Mouse (Mus musculus): ENCODE measurements at regions not wholly inside any gene's neighbourhood (a gene's known extent, or its start where the extent isn't known, plus 50 kb on each side); places are given as distances from the start of the nearest gene placed in this dataset.

- H3K36me3 ChIP-seq, result no peaks in the 10 kb centered on the region
- no peak for ATAC-seq (ENCODE audit: insufficient number of reproducible peaks, insufficient read depth, low FRiP score, low TSS enrichment, low read depth)
- no peaks in the 10 kb centered on the region for H3K27me3 ChIP-seq
- no peaks in the 10 kb centered on the region for H3K4me1 ChIP-seq
- H3K4me2 ChIP-seq, result no peak overlapping the region
- WGBS, result 77% methylated on average over 3 of the region's 3 CpGs
- H3K9me3 ChIP-seq, result no peaks in the 10 kb centered on the region
- H3K4me3 ChIP-seq, result no peak overlapping the region
- no peak overlapping the region for H3K27ac ChIP-seq
- no peak overlapping the region for H3K9ac ChIP-seq
These were observed 173.8 kb downstream of the Slc30a10 start for GRCm38 (mm10) chr1:185628401-185628800.

- no peak overlapping the region for H3K4me2 ChIP-seq
- no peak for ATAC-seq (ENCODE audit: insufficient number of reproducible peaks, insufficient read depth, low FRiP score, low TSS enrichment, low read depth)
- H3K4me1 ChIP-seq, result 0 out of 2 replicates have a peak, but pooled peaks cover 3% of the 10 kb centered on the region
- H3K4me3 ChIP-seq, result no peak overlapping the region
- H3K36me3 ChIP-seq, result no peaks in the 10 kb centered on the region
- WGBS, result 86% methylated on average over 9 of the region's 9 CpGs
- no peaks in the 10 kb centered on the region for H3K9me3 ChIP-seq
- no peak overlapping the region for H3K27ac ChIP-seq
- H3K9ac ChIP-seq, result no peak overlapping the region
- H3K27me3 ChIP-seq, result no peaks in the 10 kb centered on the region
These were observed 175.3 kb downstream of the Slc30a10 start for GRCm38 (mm10) chr1:185629976-185630375.

- H3K9ac ChIP-seq, result no peak overlapping the region
- H3K4me1 ChIP-seq, result peaks cover 7% of the 10 kb centered on the region; the same call in 1 of the 2 replicates
- no peak overlapping the region for H3K4me3 ChIP-seq
- H3K27ac ChIP-seq, result peak overlapping the region; percentile 30; the same call in 1 of the 2 replicates
- no peaks in the 10 kb centered on the region for H3K27me3 ChIP-seq
- H3K36me3 ChIP-seq, result no peaks in the 10 kb centered on the region
- no peak for ATAC-seq (ENCODE audit: insufficient number of reproducible peaks, insufficient read depth, low FRiP score, low TSS enrichment, low read depth)
- 48% methylated on average over 6 of the region's 6 CpGs for WGBS
- H3K4me2 ChIP-seq, result no peak overlapping the region
- no peaks in the 10 kb centered on the region for H3K9me3 ChIP-seq
These were observed 184.0 kb downstream of the Slc30a10 start for GRCm38 (mm10) chr1:185638631-185639030.

- Histone ChIP-seq H3K9me3 (no peaks in the 10 kb centered on the region), H3K36me3 (no peaks in the 10 kb centered on the region), H3K9ac (no peak overlapping the region), H3K4me1 (peaks cover 6% of the 10 kb centered on the region; the same call in 1 of the 2 replicates), H3K4me2 (no peak overlapping the region), H3K4me3 (no peak overlapping the region), H3K27me3 (no peaks in the 10 kb centered on the region), H3K27ac (no peak overlapping the region)
- 88% methylated on average over 1 of the region's 1 CpGs for WGBS
- no peak for ATAC-seq (ENCODE audit: insufficient number of reproducible peaks, insufficient read depth, low FRiP score, low TSS enrichment, low read depth)
These were observed 184.8 kb downstream of the Slc30a10 start for GRCm38 (mm10) chr1:185639486-185639885.

- 65% methylated on average over 7 of the region's 7 CpGs for WGBS
These were observed 189.4 kb downstream of the Slc30a10 start for GRCm38 (mm10) chr1:185644026-185644425.

GRCm38 (mm10) chr1:185648128-185648527 lies 193.5 kb downstream of the Slc30a10 start:
- 78% methylated on average over 6 of the region's 6 CpGs for WGBS
- no peak overlapping the region for H3K9ac ChIP-seq
- H3K36me3 ChIP-seq, result no peaks in the 10 kb centered on the region
- 0 out of 2 replicates have a peak, but pooled peaks cover 3% of the 10 kb centered on the region for H3K4me1 ChIP-seq
- no peak for ATAC-seq (ENCODE audit: insufficient number of reproducible peaks, insufficient read depth, low FRiP score, low TSS enrichment, low read depth)
- no peak overlapping the region for H3K4me3 ChIP-seq
- no peak overlapping the region for H3K27ac ChIP-seq
- no peaks in the 10 kb centered on the region for H3K9me3 ChIP-seq
- no peaks in the 10 kb centered on the region for H3K27me3 ChIP-seq
- H3K4me2 ChIP-seq, result no peak overlapping the region

More at GRCm38 (mm10) chr1:185644026-185644425, 189.4 kb downstream of the Slc30a10 start:
- H3K4me2 ChIP-seq, result no peak overlapping the region
- ATAC-seq (ENCODE audit: insufficient number of reproducible peaks, insufficient read depth, low FRiP score, low TSS enrichment, low read depth), result no peak
- no peak overlapping the region for H3K27ac ChIP-seq
- H3K4me3 ChIP-seq, result no peak overlapping the region
- H3K4me1 ChIP-seq, result peaks cover 3% of the 10 kb centered on the region; the same call in 1 of the 2 replicates
- no peaks in the 10 kb centered on the region for H3K9me3 ChIP-seq
- no peak overlapping the region for H3K9ac ChIP-seq
- no peaks in the 10 kb centered on the region for H3K36me3 ChIP-seq
- no peaks in the 10 kb centered on the region for H3K27me3 ChIP-seq

GRCm38 (mm10) chr1:185648926-185649325 lies 194.3 kb downstream of the Slc30a10 start:
- no peaks in the 10 kb centered on the region for H3K27me3 ChIP-seq
- no peaks in the 10 kb centered on the region for H3K36me3 ChIP-seq
- WGBS, result 80% methylated on average over 4 of the region's 4 CpGs
- H3K9ac ChIP-seq, result no peak overlapping the region
- no peak overlapping the region for H3K4me3 ChIP-seq
- no peaks in the 10 kb centered on the region for H3K9me3 ChIP-seq
- ATAC-seq (ENCODE audit: insufficient number of reproducible peaks, insufficient read depth, low FRiP score, low TSS enrichment, low read depth), result no peak
- H3K4me1 ChIP-seq, result 0 out of 2 replicates have a peak, but pooled peaks cover 3% of the 10 kb centered on the region
- no peak overlapping the region for H3K27ac ChIP-seq
- H3K4me2 ChIP-seq, result no peak overlapping the region

- ATAC-seq (ENCODE audit: insufficient number of reproducible peaks, insufficient read depth, low FRiP score, low TSS enrichment, low read depth), result no peak
- H3K36me3 ChIP-seq, result no peaks in the 10 kb centered on the region
- no peaks in the 10 kb centered on the region for H3K4me1 ChIP-seq
- H3K9ac ChIP-seq, result no peak overlapping the region
- no peaks in the 10 kb centered on the region for H3K9me3 ChIP-seq
- no peak overlapping the region for H3K4me3 ChIP-seq
- no peak overlapping the region for H3K27ac ChIP-seq
- H3K4me2 ChIP-seq, result no peak overlapping the region
- WGBS, result 77% methylated on average over 2 of the region's 2 CpGs
- H3K27me3 ChIP-seq, result no peaks in the 10 kb centered on the region
These were observed 196.3 kb downstream of the Slc30a10 start for GRCm38 (mm10) chr1:185650926-185651325.

- Histone ChIP-seq H3K9me3 (no peaks in the 10 kb centered on the region), H3K27ac (no peak overlapping the region), H3K4me2 (no peak overlapping the region), H3K27me3 (no peaks in the 10 kb centered on the region), H3K4me3 (no peak overlapping the region), H3K9ac (no peak overlapping the region), H3K4me1 (no peaks in the 10 kb centered on the region), H3K36me3 (no peaks in the 10 kb centered on the region)
- whole genome bisulfite sequencing, result 86% methylated on average over 7 of the region's 7 CpGs
- no peak for ATAC-seq (ENCODE audit: insufficient number of reproducible peaks, insufficient read depth, low FRiP score, low TSS enrichment, low read depth)
These were observed 200.4 kb downstream of the Slc30a10 start for GRCm38 (mm10) chr1:185655021-185655420.

- H3K4me1 ChIP-seq, result no peaks in the 10 kb centered on the region
- no peaks in the 10 kb centered on the region for H3K36me3 ChIP-seq
- H3K9ac ChIP-seq, result no peak overlapping the region
- no peak overlapping the region for H3K4me2 ChIP-seq
- no peak overlapping the region for H3K4me3 ChIP-seq
- H3K27me3 ChIP-seq, result no peaks in the 10 kb centered on the region
- H3K27ac ChIP-seq, result no peak overlapping the region
- H3K9me3 ChIP-seq, result no peaks in the 10 kb centered on the region
- WGBS, result 86% methylated on average over 4 of the region's 4 CpGs
- ATAC-seq (ENCODE audit: insufficient number of reproducible peaks, insufficient read depth, low FRiP score, low TSS enrichment, low read depth), result no peak
These were observed 200.8 kb downstream of the Slc30a10 start for GRCm38 (mm10) chr1:185655461-185655860.

GRCm38 (mm10) chr1:185657286-185657685 lies 202.6 kb downstream of the Slc30a10 start:
- Histone ChIP-seq H3K4me3 (no peak overlapping the region), H3K4me1 (no peaks in the 10 kb centered on the region), H3K9ac (no peak overlapping the region), H3K27me3 (no peaks in the 10 kb centered on the region), H3K27ac (no peak overlapping the region), H3K4me2 (no peak overlapping the region), H3K36me3 (no peaks in the 10 kb centered on the region), H3K9me3 (no peaks in the 10 kb centered on the region)
- ATAC-seq (ENCODE audit: insufficient number of reproducible peaks, insufficient read depth, low FRiP score, low TSS enrichment, low read depth), result no peak
- WGBS, result 73% methylated on average over 8 of the region's 8 CpGs

- Histone ChIP-seq H3K4me3 (no peak overlapping the region), H3K9ac (no peak overlapping the region), H3K4me2 (no peak overlapping the region), H3K36me3 (no peaks in the 10 kb centered on the region), H3K27me3 (no peaks in the 10 kb centered on the region), H3K4me1 (no peaks in the 10 kb centered on the region), H3K27ac (no peak overlapping the region), H3K9me3 (no peaks in the 10 kb centered on the region)
- WGBS, result 79% methylated on average over 5 of the region's 5 CpGs
- ATAC-seq (ENCODE audit: insufficient number of reproducible peaks, insufficient read depth, low FRiP score, low TSS enrichment, low read depth), result no peak
These were observed 204.8 kb downstream of the Slc30a10 start for GRCm38 (mm10) chr1:185659476-185659875.

Measured in embryonic facial prominence, embryonic 13.5 days (tissue).